Mouse (Mus musculus) lung, adult 2 months (tissue): ENCODE measurements at regions not wholly inside any gene's neighbourhood (a gene's known extent, or its start where the extent isn't known, plus 50 kb on each side); places are given as distances from the start of the nearest gene placed in this dataset.
A peak's percentile ranks its signal among the peaks of the same experiment; 100 is the strongest.
"Not testable (repeated sequence)": the region's sequence is repeated elsewhere in the genome, so short reads cannot be mapped to it uniquely, and the experiment has no call there.

Source experiments
- DNase-seq: peaks from one replicate; pipeline ENCODE4 v3.0.0; 2022
- H3K4me1 ChIP-seq: fragments of 200-500 bp; 2 replicates; pipeline ENCODE4 v1.6.1; 2011; ENCODE audit warnings: low read length; ENCODE audit not compliant: control insufficient read depth, insufficient read depth
- H3K4me3 ChIP-seq: fragments of 200-500 bp; replicated peaks from 2 replicates; pipeline ENCODE3; 2011; ENCODE audit warnings: low read depth, mild to moderate bottlenecking, control low read depth, low read length; ENCODE audit errors: extremely low read depth
- CTCF ChIP-seq: fragments of 200-500 bp; IDR thresholded peaks from 2 replicates; pipeline ENCODE4 v1.5.1; 2011; ENCODE audit warnings: mild to moderate bottlenecking, low read length, control low read depth; ENCODE audit not compliant: insufficient read depth
- POLR2A ChIP-seq: fragments of 200-500 bp; IDR thresholded peaks from 2 replicates; pipeline ENCODE4 v1.6.1; 2011; ENCODE audit warnings: low read depth, mild to moderate bottlenecking, control low read depth, low read length, borderline replicate concordance; ENCODE audit errors: extremely low read depth
- WGBS: fragments of 180-500 bp; shearing (Covaris S2); methylation state at CpG from one replicate; pipeline ENCODE4 v1.1.7; 2018; 5-methylcytosine and 5-hydroxymethylcytosine counted together

DNA sequence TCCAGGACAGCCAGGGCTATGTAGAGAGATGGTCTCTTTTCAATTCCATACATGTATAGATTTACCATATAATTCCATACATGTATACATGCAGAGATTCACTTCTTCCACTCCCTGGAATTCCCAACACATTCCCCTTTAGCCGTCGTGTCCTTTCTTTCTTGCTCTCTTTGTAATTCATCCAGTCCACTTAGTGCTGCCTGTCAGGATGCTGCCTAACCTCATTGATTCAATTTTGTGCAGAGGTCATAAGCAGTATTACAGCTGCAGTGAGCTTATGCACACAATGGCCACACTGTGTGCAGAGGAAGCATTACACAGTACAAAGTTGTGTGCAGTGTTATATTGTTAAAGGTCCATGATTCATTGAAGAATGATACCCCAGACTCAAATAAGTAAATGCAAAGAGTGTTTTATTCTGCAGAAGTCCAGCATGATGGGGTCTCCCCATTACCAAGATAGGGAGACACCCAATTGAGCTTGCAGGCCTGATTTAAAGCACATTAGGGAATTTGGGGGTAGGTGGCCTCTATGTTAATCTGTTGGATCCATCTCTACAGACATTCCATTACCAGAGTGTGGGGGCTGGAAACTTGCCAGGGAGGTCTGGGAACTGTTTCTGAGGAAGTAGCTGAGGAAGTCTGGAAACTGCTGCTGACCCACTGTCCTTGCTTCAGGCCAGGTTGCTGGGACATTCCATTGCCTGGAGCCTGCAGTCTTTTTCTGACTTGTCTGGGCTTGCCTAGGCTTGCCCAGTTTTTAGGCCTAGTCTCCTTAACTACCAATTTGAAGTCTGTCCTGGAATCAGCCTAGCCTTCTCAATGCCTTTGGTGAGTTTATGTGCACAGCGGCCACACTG is 72.8 kb downstream of the Fam161a start:
- WGBS, result 83% methylated on average over 3 of the region's 3 CpGs
- TF ChIP-seq POLR2A (no peak), CTCF (no peak)
- H3K4me1 ChIP-seq, result no peaks in the 10 kb centered on the region
- DNase-seq, result no peak
- no peak overlapping the region for H3K4me3 ChIP-seq

DNA sequence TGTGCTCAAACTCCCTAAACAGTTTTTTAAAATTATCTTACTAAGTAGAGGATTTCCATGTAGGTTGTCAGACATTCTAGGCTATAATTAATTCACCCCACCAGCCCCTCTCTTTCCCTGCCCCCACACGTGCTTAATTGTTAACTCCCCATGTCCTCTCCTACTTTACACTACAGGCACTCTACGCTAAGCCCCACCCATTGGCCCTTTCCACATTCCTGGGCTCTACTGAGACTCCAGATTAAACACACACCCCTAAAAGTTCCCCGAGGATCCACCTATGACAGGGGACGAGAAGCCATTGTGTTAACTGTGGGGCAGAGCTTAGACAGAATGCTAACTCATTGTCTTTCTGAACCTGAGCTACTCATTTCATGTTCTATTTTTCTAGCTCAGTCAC is 74.3 kb downstream of the Fam161a start:
- no peak for DNase-seq
- H3K4me3 ChIP-seq, result no peak overlapping the region
- no peak for TF ChIP-seq POLR2A
- no peak for TF ChIP-seq CTCF
- no peaks in the 10 kb centered on the region for H3K4me1 ChIP-seq
- WGBS, result 60% methylated on average over 4 of the region's 4 CpGs

DNA sequence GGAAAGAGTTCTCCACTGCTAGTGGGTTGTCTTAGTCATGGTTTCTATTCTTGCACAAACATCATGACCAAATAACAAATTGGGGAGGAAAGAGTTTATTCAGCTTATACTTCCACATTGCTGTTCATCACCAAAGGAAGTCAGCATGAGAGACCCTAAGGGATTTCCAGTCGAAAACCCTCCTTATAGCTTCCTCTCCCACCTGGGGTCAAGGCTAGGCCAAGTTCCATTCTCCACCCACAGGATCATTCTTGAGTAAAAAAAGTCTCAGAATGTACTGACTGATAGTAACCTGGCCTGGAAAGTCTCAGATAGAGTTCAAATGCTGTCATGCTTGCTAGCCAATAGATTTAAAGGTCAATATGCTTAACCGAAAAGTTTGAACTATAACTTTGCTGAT is 76.5 kb downstream of the Fam161a start:
- not testable (repeated sequence) for H3K4me3 ChIP-seq, DNase-seq, H3K4me1 ChIP-seq
- 81% methylated on average over 2 of the region's 2 CpGs for WGBS

DNA sequence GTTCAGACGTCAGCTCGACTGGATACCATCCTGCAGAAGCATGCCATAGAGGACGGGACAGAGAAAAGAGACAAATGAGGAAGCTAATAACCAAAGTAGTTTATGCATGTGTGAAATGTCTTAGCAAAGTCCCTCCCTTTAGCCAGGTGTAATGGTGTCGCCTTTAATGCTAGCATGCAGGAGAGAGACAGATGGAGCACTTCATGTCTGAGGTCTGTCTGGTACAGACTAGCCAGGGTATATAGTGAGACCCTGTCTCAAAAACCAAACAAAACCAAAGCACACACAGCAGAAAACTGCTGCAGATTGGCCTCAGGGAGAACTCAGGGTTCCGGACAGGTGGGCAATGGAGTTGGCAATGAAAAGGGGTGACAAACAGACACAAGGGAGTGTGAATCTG is 88.0 kb downstream of the Fam161a start:
- no peak for DNase-seq
- Histone ChIP-seq H3K4me1 (no peaks in the 10 kb centered on the region), H3K4me3 (no peak overlapping the region)
- TF ChIP-seq POLR2A, result no peak
- no peak for TF ChIP-seq CTCF
- WGBS, result 73% methylated on average over 5 of the region's 5 CpGs

DNA sequence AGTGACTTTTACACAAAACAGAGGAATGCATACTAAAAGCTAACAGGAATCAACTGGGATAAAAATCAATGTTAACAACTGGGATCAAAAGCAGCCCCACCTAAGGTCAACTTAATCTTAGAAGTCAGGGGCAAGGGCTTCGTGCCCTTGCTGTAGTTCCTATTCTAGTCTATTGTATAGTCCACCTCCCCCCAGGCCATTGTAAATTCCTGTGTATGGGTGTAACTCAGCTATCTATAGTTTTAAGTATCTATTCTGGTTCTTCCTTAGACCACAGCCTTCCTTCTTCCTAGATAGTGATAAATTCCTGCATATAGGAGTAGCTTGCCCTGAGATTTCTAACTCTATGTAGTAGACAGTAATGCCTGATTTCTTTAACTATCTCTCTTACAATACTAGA is 88.4 kb downstream of the Fam161a start:
- not testable (repeated sequence) for DNase-seq, H3K4me3 ChIP-seq, H3K4me1 ChIP-seq
- WGBS, result 47% methylated on average over 1 of the region's 1 CpGs

DNA sequence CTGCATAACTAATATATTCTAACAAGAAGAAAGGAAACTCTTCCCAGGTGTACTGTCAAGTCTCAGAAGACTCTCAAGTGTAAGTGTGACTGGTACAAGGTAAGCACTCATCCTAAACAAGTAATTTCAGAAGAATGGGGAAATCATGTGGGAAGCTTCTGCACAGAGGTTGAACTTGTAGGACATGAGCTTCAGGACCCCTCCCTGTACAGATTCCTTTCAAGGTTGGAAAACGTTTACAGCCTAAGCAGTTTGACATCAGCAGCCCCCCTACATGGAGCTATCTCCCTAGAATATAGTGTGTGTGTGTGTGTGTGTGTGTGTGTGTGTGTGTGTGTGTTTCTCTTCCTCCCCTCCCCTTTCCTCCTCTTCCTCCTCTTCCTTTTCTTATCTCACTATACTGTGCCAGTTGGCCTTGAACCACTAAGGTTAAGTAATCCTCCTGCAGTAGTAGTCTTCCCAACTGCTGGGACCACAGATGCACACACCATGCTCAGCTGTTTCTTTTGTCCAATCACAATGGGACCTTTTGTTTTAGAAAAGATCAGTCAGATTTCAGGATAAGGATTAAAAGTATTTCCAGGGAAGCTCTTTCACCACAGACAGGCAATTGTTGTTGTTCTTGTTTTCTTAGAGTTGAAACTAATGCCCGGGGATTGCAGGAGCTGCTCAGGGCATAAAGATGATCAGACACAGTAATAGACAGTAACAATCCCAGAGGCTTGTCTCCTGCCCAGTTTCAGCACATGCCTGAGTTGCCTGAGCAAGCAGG is 89.3 kb downstream of the Fam161a start:
- Histone ChIP-seq H3K4me3 (no peak overlapping the region), H3K4me1 (no peaks in the 10 kb centered on the region)
- no peak for DNase-seq
- no peak for TF ChIP-seq POLR2A
- TF ChIP-seq CTCF, result no peak
- WGBS, result 54% methylated on average over 2 of the region's 2 CpGs

DNA sequence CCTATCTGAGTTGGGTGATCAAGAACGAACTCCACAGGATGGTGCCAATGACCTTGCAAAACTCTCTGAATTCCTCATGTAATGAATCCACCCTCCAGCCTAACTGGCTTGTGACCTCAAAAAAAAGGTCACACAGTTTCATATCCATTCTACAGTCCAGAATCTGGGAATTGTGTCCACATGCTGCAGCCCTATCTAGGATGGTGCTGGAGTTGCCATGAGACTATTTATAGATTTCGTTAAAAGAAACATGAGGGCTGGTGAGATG is 89.8 kb downstream of the Fam161a start:
- Histone ChIP-seq H3K4me3 (no peak overlapping the region), H3K4me1 (no peaks in the 10 kb centered on the region)
- DNase-seq, result no peak
- TF ChIP-seq POLR2A (no peak), CTCF (no peak)
- WGBS, result 81% methylated on average over 2 of the region's 2 CpGs

DNA sequence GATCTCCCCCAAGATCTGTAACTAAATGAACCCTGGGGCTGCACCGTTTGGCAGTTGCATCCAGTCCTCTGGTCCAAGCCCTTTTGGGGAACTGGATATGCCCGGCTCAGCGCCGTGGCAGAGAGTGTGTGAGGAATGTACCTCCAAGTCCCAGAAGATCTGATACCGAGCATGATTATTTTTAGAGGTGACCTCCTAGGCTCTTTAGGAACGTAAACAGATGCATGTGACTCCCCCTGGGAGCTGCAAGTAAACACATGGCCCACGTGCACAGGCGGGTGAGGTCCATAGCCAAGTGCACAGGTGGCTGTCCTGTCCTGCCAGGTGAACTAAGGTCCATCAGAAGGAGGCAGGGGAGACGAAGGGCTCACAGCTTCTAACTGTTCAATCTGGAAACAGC is 107.3 kb downstream of the Fam161a start:
- H3K4me1 ChIP-seq, result no peaks in the 10 kb centered on the region
- 65% methylated on average over 9 of the region's 9 CpGs for WGBS
- DNase-seq, result no peak
- no peak overlapping the region for H3K4me3 ChIP-seq
- TF ChIP-seq POLR2A (no peak), CTCF (no peak)

DNA sequence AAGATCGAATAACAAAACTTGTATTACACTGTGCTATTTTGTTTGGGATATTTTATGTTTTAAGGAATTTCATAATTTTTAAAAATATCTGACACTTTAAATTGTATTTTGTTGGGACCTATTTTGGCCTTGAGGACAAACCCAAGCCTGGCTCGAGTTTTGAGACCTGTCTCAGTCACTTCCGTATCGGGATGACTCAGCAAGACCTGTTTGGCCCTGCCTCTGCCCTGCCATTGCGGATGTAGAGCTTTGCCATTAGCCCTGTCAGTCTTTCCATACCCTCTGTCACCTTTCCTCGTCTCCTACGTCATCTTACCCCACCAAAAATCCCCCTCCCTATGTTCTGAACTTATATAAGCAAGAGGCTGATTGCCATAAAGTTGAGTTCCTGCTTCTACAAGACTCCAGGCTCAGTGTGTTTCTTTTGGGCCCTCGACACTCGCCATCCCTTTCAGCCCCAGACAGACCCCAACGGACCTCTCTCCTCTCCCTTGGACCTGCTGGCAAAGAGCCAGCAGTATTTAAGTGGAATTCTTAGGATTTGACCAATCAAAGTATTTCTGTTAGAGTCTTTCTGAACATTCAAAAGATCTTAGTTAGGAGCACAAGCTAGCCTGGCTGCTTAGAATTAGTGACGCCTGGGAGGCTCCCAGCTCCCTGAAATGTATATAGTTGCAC is 113.3 kb downstream of the Fam161a start:
- DNase-seq, result no peak
- 0 out of 2 replicates have a peak, but pooled peaks cover 2% of the 10 kb centered on the region for H3K4me1 ChIP-seq
- TF ChIP-seq POLR2A, result no peak
- no peak for TF ChIP-seq CTCF
- WGBS, result 84% methylated on average over 11 of the region's 11 CpGs
- no peak overlapping the region for H3K4me3 ChIP-seq

DNA sequence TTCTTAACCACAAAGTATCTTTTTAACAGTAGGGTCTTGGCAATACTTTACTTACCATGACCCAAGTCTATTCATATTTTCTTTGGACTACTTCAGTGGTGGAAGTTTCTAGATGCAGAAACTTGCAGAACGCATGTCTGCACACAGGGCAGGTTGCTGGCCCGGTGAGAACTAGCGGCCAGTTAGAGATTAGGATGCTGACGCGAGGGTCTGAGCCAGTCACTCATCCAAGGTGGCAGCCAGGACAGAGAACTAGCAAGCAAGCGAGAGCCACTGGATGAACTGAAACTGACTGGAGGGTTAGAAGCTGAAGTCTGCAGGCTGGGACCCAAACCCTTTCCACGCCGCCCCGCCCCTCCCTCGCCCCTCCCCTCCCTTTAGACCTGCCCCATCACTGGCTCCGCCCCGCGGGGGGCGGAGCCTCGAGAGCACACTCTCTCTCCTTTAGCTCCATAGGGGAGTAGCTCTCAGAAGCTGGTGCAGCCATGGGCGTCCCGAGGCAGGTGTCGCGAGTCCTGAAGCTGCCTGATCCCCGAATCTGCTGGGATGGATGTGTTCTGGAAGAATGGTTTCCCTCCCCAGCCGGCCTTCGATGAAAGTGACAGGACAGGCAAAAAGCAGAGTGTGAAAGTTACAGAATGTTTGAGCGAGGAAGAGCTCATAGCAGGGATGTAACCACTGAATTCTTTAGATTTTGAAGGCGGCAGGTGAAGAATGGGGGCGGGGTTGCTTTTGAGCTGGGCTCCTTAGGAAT is 117.0 kb downstream of the Fam161a start:
- 4% methylated on average over 24 of the region's 25 CpGs for WGBS
- TF ChIP-seq CTCF, result no peak
- TF ChIP-seq POLR2A, result no peak
- H3K4me1 ChIP-seq, result 0 out of 2 replicates have a peak, but pooled peaks cover 2% of the 10 kb centered on the region
- DNase-seq, result peak; percentile 32
- H3K4me3 ChIP-seq, result peak overlapping the region; percentile 51
